Mouse (Mus musculus) G1E (cell line): ENCODE measurements around the gene Ptprj.

Source experiments
- CTCF ChIP-seq: IDR thresholded peaks from 2 replicates; pipeline ENCODE4 v1.5.1; 2012; ENCODE audit warnings: low read depth, low read length, inconsistent platforms, mixed read lengths
- POLR2AphosphoS5 ChIP-seq: IDR thresholded peaks from 2 replicates; pipeline ENCODE4 v1.6.1; 2012; ENCODE audit warnings: low read depth, low read length, inconsistent platforms; ENCODE audit not compliant: insufficient replicate concordance
- TAL1 ChIP-seq: conservative IDR thresholded peaks from 2 replicates; pipeline ENCODE4 v1.6.1; 2012; ENCODE audit warnings: low read depth, low read length, inconsistent platforms, mixed read lengths

DNA sequence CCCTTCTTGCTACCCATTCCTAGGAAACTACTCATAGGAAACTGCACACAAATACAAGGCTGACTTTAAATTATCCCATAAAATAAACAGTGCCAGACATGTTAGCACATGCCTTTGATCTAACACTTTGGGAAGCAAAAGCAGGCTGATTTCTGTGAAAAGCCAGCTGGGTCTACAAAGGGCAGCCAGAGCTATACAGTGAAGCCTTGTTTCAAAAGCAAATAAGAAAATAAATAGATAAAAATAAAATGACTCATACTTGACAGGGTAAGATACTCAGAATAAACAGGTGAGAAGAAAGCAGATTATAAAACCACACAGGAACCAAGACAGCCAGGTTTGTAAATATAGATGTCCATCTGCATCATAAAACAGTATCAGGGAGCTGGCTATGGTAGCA is 118.2 kb downstream of the Ptprj start:
- TF ChIP-seq TAL1 (no peak), CTCF (no peak), POLR2AphosphoS5 (no peak)
